Mouse (Mus musculus) ES-E14 (cell line): ENCODE data around the gene Fam155a. TPM values are rescaled to one million over a fixed set of nuclear protein-coding genes. Genes with fewer than 3 reads are reported as not detected.
"Not testable (repeated sequence)": the region's sequence is repeated elsewhere in the genome, so short reads cannot be mapped to it uniquely, and the experiment has no call there.

Experiments used
- DNase-seq: peaks from one replicate; pipeline ENCODE4 v3.0.0-alpha.2; 2013; ENCODE audit warnings: low read depth, low spot score
- H3K27ac ChIP-seq: 2 replicates; pipeline ENCODE4 v1.5.1; 2012; ENCODE audit warnings: low read depth, mild to moderate bottlenecking, low read length, moderate library complexity, mixed read lengths; ENCODE audit not compliant: poor library complexity, insufficient read depth, severe bottlenecking
- H3K36me3 ChIP-seq: 2 replicates; pipeline ENCODE4 v1.6.1; 2012; ENCODE audit warnings: mild to moderate bottlenecking, low read length, moderate library complexity, mixed read lengths; ENCODE audit not compliant: control insufficient read depth, poor library complexity, insufficient read depth, severe bottlenecking
- H3K4me1 ChIP-seq, 2 experiments: fragments of 150-350 bp in 1 of 2; sonication (generic) in 1 of 2; 2 replicates each; pipeline ENCODE4 v1.6.1; 2012; ENCODE audit warnings: low read length in 2 of 2, mild to moderate bottlenecking in 1 of 2, mixed read lengths in 1 of 2; ENCODE audit not compliant: control insufficient read depth in 2 of 2, insufficient read depth in 2 of 2, poor library complexity in 1 of 2
- H3K4me3 ChIP-seq, 2 experiments: fragments of 150-350 bp in 1 of 2; sonication (generic) in 1 of 2; 2 replicates each; pipeline ENCODE4 v1.5.1; 2012; ENCODE audit warnings: low read length in 2 of 2, low read depth in 1 of 2, mild to moderate bottlenecking in 1 of 2, mixed read lengths in 1 of 2; ENCODE audit not compliant: insufficient read depth in 1 of 2, poor library complexity in 1 of 2, severe bottlenecking in 1 of 2
- H3K9ac ChIP-seq: 2 replicates; pipeline ENCODE4 v1.6.1; 2012; ENCODE audit warnings: low read depth, mild to moderate bottlenecking, low read length, mixed read lengths; ENCODE audit not compliant: poor library complexity, insufficient read depth, severe bottlenecking
- H3K9me3 ChIP-seq: fragments of 150-350 bp; sonication (generic); 2 replicates; pipeline ENCODE4 v1.6.1; 2012; ENCODE audit warnings: low read depth, mild to moderate bottlenecking, low read length; ENCODE audit not compliant: control insufficient read depth, insufficient read depth
- CHD2 ChIP-seq: IDR thresholded peaks from 2 replicates; pipeline ENCODE4 v1.6.1; 2014; ENCODE audit warnings: mild to moderate bottlenecking, low read depth, low read length, inconsistent platforms
- HCFC1 ChIP-seq: IDR thresholded peaks from 2 replicates; pipeline ENCODE4 v1.6.1; 2012; ENCODE audit warnings: low read length, inconsistent platforms, borderline replicate concordance; ENCODE audit not compliant: insufficient read depth
- MAFK ChIP-seq: IDR thresholded peaks from 2 replicates; pipeline ENCODE4 v1.6.1; 2014; ENCODE audit warnings: mild to moderate bottlenecking, low read depth, low read length, inconsistent platforms; ENCODE audit not compliant: insufficient read depth
- ZC3H11A ChIP-seq: IDR thresholded peaks from 2 replicates; pipeline ENCODE4 v1.6.1; 2012; ENCODE audit warnings: low read depth, mild to moderate bottlenecking, inconsistent platforms, low read length, borderline replicate concordance
- ZNF384 ChIP-seq: IDR thresholded peaks from 2 replicates; pipeline ENCODE4 v1.6.1; 2012; ENCODE audit warnings: low read depth, low read length, inconsistent platforms
- in situ Hi-C, 2 experiments: fragments of 600-800 bp; cut with MboI; formaldehyde crosslinking; loops; one replicate each; pipeline ENCODE4 v1.15.1; 2025; ENCODE audit warnings: low sequenced_read_pairs in 2 of 2, inconsistent platforms in 1 of 2; ENCODE audit not compliant: unreplicated experiment in 2 of 2
- total RNA-seq: library from RNA; depleted of rRNA; stranded (reverse); fragments of 300-350 nt; gene quantifications from 2 replicates; pipeline ENCODE4 v1.2.3, GENCODE M21; 2012

Fam155a gene
- total RNA-seq, 1 experiment: 0.04 TPM

DNA sequence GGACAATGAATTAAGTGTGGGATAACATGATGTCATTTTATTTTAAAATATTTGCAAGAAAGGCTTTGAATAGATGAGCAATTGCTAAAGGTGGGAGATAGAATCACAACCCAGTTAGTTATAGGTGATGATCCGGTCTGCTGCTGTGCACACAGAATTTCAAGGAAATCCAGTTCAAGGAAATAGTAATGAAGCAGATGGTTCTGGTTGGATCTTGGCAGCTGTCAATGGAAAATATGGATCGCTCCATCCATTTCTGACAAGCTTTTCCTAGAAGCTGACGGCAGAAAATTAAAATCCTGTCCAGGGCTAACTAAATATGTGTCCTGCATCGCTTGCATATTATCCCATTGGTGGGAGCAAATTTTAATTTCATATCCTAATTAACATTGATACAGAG lies 61.2 kb downstream of the Fam155a start:
- Histone ChIP-seq H3K9me3 (no peaks in the 10 kb centered on the region), H3K27ac (no peak overlapping the region), H3K4me1 (no peaks in the 10 kb centered on the region), H3K9ac (no peak overlapping the region), H3K4me3 (no peak overlapping the region), H3K36me3 (no peaks in the 10 kb centered on the region)
- no peak for DNase-seq
- TF ChIP-seq ZC3H11A: no peak
- no peak for TF ChIP-seq ZNF384
- no peak for TF ChIP-seq HCFC1
- no peak for TF ChIP-seq MAFK
- TF ChIP-seq CHD2: no peak
- in situ Hi-C loops: no loop called here

DNA sequence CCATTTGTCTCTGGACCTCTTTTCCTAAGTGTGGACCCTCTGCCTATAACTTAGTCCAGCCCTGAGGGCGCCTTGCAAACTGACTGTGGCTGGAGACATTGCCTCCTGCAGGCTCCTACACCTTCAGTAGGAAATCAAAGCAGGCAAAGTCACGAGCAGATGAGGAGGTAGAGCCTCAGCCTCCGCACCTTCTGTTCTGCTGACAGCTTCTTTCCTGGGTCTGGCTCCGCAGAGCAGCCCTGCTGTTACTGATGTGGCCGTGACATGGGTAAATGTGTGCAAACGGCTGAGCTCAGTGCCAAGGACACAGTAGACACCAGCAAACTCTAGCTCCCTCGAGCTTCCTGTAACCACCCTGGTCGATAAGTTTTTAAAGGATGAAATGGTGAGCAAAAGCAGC lies 63.5 kb downstream of the Fam155a start:
- H3K4me3 ChIP-seq: no peak overlapping the region
- H3K9ac ChIP-seq: no peak overlapping the region
- in situ Hi-C loops: no loop called here
- H3K27ac ChIP-seq: no peak overlapping the region
- H3K9me3 ChIP-seq: no peaks in the 10 kb centered on the region
- H3K36me3 ChIP-seq: no peaks in the 10 kb centered on the region
- no peak for DNase-seq
- TF ChIP-seq ZNF384 (no peak), HCFC1 (no peak), ZC3H11A (no peak), MAFK (no peak), CHD2 (no peak)
- H3K4me1 ChIP-seq: no peaks in the 10 kb centered on the region

DNA sequence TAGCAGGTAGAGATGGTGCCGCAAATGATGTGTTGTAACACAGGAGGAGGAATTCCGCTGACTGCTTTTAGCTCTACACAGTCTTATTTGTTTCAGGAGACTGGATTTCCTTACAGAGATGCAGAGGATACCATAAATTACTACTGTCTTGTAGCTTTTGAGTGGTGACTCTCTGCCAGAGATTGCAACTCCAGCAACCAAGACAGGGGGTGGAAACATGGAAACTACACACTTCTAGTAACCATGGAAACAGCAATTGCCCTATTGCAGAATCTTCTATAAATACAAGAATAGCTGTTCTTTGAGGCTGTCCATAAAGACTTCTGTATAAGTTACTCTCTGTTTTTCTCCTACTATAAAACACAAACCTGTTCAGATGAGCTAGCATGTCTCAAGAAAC lies 76.2 kb downstream of the Fam155a start:
- H3K9me3 ChIP-seq: no peaks in the 10 kb centered on the region
- no peak overlapping the region for H3K27ac ChIP-seq
- H3K9ac ChIP-seq: no peak overlapping the region
- H3K4me3 ChIP-seq: no peak overlapping the region
- no peaks in the 10 kb centered on the region for H3K4me1 ChIP-seq
- in situ Hi-C loops: no loop called here
- TF ChIP-seq CHD2 (no peak), ZNF384 (no peak), ZC3H11A (no peak), MAFK (no peak), HCFC1 (no peak)
- no peaks in the 10 kb centered on the region for H3K36me3 ChIP-seq
- DNase-seq: no peak

GRCm38 (mm10) chr8:9692370-9692769 lies 78.6 kb downstream of the Fam155a start:
- Histone ChIP-seq H3K36me3 (no peaks in the 10 kb centered on the region), H3K9ac (no peak overlapping the region)

DNA sequence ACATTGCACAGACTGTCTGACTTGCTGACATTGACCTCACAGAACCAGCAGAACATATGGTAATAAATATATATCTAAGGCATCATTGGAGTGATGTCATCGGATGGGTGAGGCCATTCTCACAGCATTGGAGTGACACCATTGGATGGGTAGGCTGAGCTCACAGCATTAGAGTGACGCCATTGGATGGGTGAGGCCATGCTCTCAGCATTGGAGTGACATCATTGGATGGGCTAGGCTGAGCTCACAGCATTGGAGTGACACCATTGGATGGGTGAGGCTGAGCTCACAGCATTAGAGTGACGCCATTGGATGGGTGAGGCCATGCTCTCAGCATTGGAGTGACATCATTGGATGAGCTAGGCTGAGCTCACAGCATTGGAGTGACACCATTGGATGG lies 110.9 kb downstream of the Fam155a start:
- H3K27ac ChIP-seq, H3K9ac ChIP-seq, H3K4me1 ChIP-seq, H3K9me3 ChIP-seq, in situ Hi-C loops, H3K4me3 ChIP-seq, H3K36me3 ChIP-seq, DNase-seq: not testable (repeated sequence)

More at GRCm38 (mm10) chr8:9692370-9692769, 78.6 kb downstream of the Fam155a start:
- H3K27ac ChIP-seq: no peak overlapping the region
- no peak overlapping the region for H3K4me3 ChIP-seq
- DNase-seq: no peak
- no peaks in the 10 kb centered on the region for H3K9me3 ChIP-seq
- in situ Hi-C loops: no loop called here
- no peaks in the 10 kb centered on the region for H3K4me1 ChIP-seq
- TF ChIP-seq ZC3H11A: no peak
- no peak for TF ChIP-seq MAFK
- no peak for TF ChIP-seq ZNF384
- no peak for TF ChIP-seq CHD2
- no peak for TF ChIP-seq HCFC1
